Mouse (Mus musculus): ENCODE measurements around the gene Krt33a. TPM values are rescaled to one million over a fixed set of nuclear protein-coding genes. Genes with fewer than 3 reads are reported as not detected.

The Krt33a gene
- total and polyA plus RNA-seq, 3 experiments, result not detected

GRCm38 (mm10) chr11:100005905-100006304 lies 10.1 kb downstream of the Krt33a start:
- H3K27ac ChIP-seq (ENCODE audit: control insufficient read depth, low read depth, low read length), result no peak overlapping the region
- TF ChIP-seq CTCF (IDR thresholded peaks at IDR 0.05 in 2 of 3, conservative IDR thresholded peaks at IDR 0.05 in 1 of 3; ENCODE audit: control insufficient read depth in 1 of 3, insufficient read depth in 1 of 3, low read depth in 2 of 3, low read length in 3 of 3, poor library complexity in 1 of 3, severe bottlenecking in 1 of 3) (no peak), TBP (IDR thresholded peaks at IDR 0.05; ENCODE audit: low read depth, low read length) (no peak), ZKSCAN1 (IDR thresholded peaks at IDR 0.05; ENCODE audit: low read depth, low read length) (no peak), KAT2A (conservative IDR thresholded peaks at IDR 0.05; ENCODE audit: low read depth, low read length) (no peak), SIN3A (IDR thresholded peaks at IDR 0.05; ENCODE audit: low read length) (no peak), MAFK (IDR thresholded peaks at IDR 0.05; ENCODE audit: borderline replicate concordance, low read depth, low read length) (no peak), RCOR1 (IDR thresholded peaks at IDR 0.05; ENCODE audit: low read depth, low read length) (no peak), MAX (IDR thresholded peaks at IDR 0.05; ENCODE audit: low read length) (no peak), CHD1 (IDR thresholded peaks at IDR 0.05; ENCODE audit: low read depth, low read length) (no peak), GATA1 (IDR thresholded peaks at IDR 0.05; ENCODE audit: low read depth, low read length) (no peak), ZC3H11A (IDR thresholded peaks at IDR 0.05; ENCODE audit: low read depth, low read length) (no peak), MYC (IDR thresholded peaks at IDR 0.05; ENCODE audit: low read depth, low read length) (no peak), MAZ (IDR thresholded peaks at IDR 0.05; ENCODE audit: low read depth, low read length) (no peak)
- no peaks in the 10 kb centered on the region for H3K27me3 ChIP-seq (ENCODE audit: control insufficient read depth in 1 of 2, insufficient read depth in 2 of 2, low read length in 2 of 2)
- no peaks in the 10 kb centered on the region for H3K79me2 ChIP-seq (ENCODE audit: control insufficient read depth, insufficient read depth, low read length, poor library complexity)
- H3K4me3 ChIP-seq (ENCODE audit: control insufficient read depth in 1 of 2, insufficient read depth in 1 of 2, low read depth in 2 of 2, low read length in 2 of 2), result no peak overlapping the region
- no peaks in the 10 kb centered on the region for H3K4me1 ChIP-seq (ENCODE audit: control insufficient read depth in 1 of 2, insufficient read depth in 2 of 2, low read length in 2 of 2)
- H3K36me3 ChIP-seq (ENCODE audit: control insufficient read depth in 1 of 2, insufficient read depth in 2 of 2, low read length in 2 of 2), result no peaks in the 10 kb centered on the region
- no peak overlapping the region for H3K9ac ChIP-seq (ENCODE audit: control insufficient read depth, low read depth, low read length, poor library complexity, severe bottlenecking)
- DNase-seq (ENCODE audit: low read depth, low spot score), result no peak
- H3K9me3 ChIP-seq (replicated peaks; ENCODE audit: insufficient read depth, low read length), result no peaks in the 10 kb centered on the region

GRCm38 (mm10) chr11:100004846-100005245 lies 11.2 kb downstream of the Krt33a start:
- no peaks in the 10 kb centered on the region for H3K9me3 ChIP-seq (replicated peaks; ENCODE audit: insufficient read depth, low read length)
- no peaks in the 10 kb centered on the region for H3K79me2 ChIP-seq (ENCODE audit: control insufficient read depth, insufficient read depth, low read length, poor library complexity)
- H3K4me3 ChIP-seq (ENCODE audit: control insufficient read depth in 1 of 2, insufficient read depth in 1 of 2, low read depth in 2 of 2, low read length in 2 of 2), result no peak overlapping the region
- H3K27ac ChIP-seq (ENCODE audit: control insufficient read depth, low read depth, low read length), result no peak overlapping the region
- peak; percentile 56 for DNase-seq (ENCODE audit: low read depth, low spot score)
- no peaks in the 10 kb centered on the region for H3K4me1 ChIP-seq (ENCODE audit: control insufficient read depth in 1 of 2, insufficient read depth in 2 of 2, low read length in 2 of 2)
- H3K27me3 ChIP-seq (ENCODE audit: control insufficient read depth in 1 of 2, insufficient read depth in 2 of 2, low read length in 2 of 2), result no peaks in the 10 kb centered on the region
- no peak overlapping the region for H3K9ac ChIP-seq (ENCODE audit: control insufficient read depth, low read depth, low read length, poor library complexity, severe bottlenecking)
- no peaks in the 10 kb centered on the region for H3K36me3 ChIP-seq (ENCODE audit: control insufficient read depth in 1 of 2, insufficient read depth in 2 of 2, low read length in 2 of 2)
- TF ChIP-seq MYC (IDR thresholded peaks at IDR 0.05; ENCODE audit: low read depth, low read length) (no peak), TBP (IDR thresholded peaks at IDR 0.05; ENCODE audit: low read depth, low read length) (no peak), CHD1 (IDR thresholded peaks at IDR 0.05; ENCODE audit: low read depth, low read length) (no peak), BHLHE40 (IDR thresholded peaks at IDR 0.05; ENCODE audit: borderline replicate concordance, low read depth, low read length) (no peak), ZKSCAN1 (IDR thresholded peaks at IDR 0.05; ENCODE audit: low read depth, low read length) (no peak), USF1 (IDR thresholded peaks at IDR 0.05; ENCODE audit: low read depth, low read length) (no peak), MEF2A (IDR thresholded peaks at IDR 0.05; ENCODE audit: extremely low read depth, insufficient replicate concordance, low read depth, low read length, poor library complexity, severe bottlenecking) (no peak), CTCF (IDR thresholded peaks at IDR 0.05 in 2 of 3, conservative IDR thresholded peaks at IDR 0.05 in 1 of 3; ENCODE audit: control insufficient read depth in 1 of 3, insufficient read depth in 1 of 3, low read depth in 2 of 3, low read length in 3 of 3, poor library complexity in 1 of 3, severe bottlenecking in 1 of 3) (peak; percentile 71 to 81 (median 76)), ELF1 (IDR thresholded peaks at IDR 0.05; ENCODE audit: low read depth, low read length) (no peak), MAX (IDR thresholded peaks at IDR 0.05; ENCODE audit: low read length) (no peak), TAL1 (IDR thresholded peaks at IDR 0.05; ENCODE audit: low read length) (no peak), UBTF (IDR thresholded peaks at IDR 0.05; ENCODE audit: borderline replicate concordance, insufficient read depth, low read depth, low read length) (no peak), E2F4 (IDR thresholded peaks at IDR 0.05; ENCODE audit: borderline replicate concordance, low read depth, low read length) (no peak), SIN3A (IDR thresholded peaks at IDR 0.05; ENCODE audit: low read length) (no peak), GATA1 (IDR thresholded peaks at IDR 0.05; ENCODE audit: low read depth, low read length) (no peak), RAD21 (IDR thresholded peaks at IDR 0.05; ENCODE audit: low read depth, low read length) (peak; percentile 74), JUND (IDR thresholded peaks at IDR 0.05; ENCODE audit: low read depth, low read length) (no peak), USF2 (IDR thresholded peaks at IDR 0.05; ENCODE audit: borderline replicate concordance in 1 of 2, insufficient read depth in 1 of 2, low read depth in 1 of 2, low read length in 2 of 2) (no peak), NRF1 (IDR thresholded peaks at IDR 0.05; ENCODE audit: insufficient read depth, low read depth, low read length, poor library complexity, severe bottlenecking) (no peak), CHD2 (IDR thresholded peaks at IDR 0.05; ENCODE audit: low read length) (no peak), TCF12 (IDR thresholded peaks at IDR 0.05; ENCODE audit: low read depth, low read length) (no peak), ZC3H11A (IDR thresholded peaks at IDR 0.05; ENCODE audit: low read depth, low read length) (peak; percentile 47), GABPA (IDR thresholded peaks at IDR 0.05; ENCODE audit: low read depth, low read length) (no peak), POLR2AphosphoS2 (IDR thresholded peaks at IDR 0.05; ENCODE audit: low read length) (no peak), SMC3 (IDR thresholded peaks at IDR 0.05; ENCODE audit: low read depth, low read length) (peak; percentile 73), EP300 (IDR thresholded peaks at IDR 0.05; ENCODE audit: low read depth in 1 of 2, low read length in 2 of 2) (no peak), MAZ (IDR thresholded peaks at IDR 0.05; ENCODE audit: low read depth, low read length) (no peak)
